Mouse (Mus musculus): ENCODE results near the gene Il22ra1. TPM values are rescaled to one million over a fixed set of nuclear protein-coding genes. Genes with fewer than 3 reads are reported as not detected.
"Not testable (repeated sequence)": the region's sequence is repeated elsewhere in the genome, so short reads cannot be mapped to it uniquely, and the experiment has no call there.

The Il22ra1 gene
- polyA plus RNA-seq, 1 experiment: not detected

DNA sequence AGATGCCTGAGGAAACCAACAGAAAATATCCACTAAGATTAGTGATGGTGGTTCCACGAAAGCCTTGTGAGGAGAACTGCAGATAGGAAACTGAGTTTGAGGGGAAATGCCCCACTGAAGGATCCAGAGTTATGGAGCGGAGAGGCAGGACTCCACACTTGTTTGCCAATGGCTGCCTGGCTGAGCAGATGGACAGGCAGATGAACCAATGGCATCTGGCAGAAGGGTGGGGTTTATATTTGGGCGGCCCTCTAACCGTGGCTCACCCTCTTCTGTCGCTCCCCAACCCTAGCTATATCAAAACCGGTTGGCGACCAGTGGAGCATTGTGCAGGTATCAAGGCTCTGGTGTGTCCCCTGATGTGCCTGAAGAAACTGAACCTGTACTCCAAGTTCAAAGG lies 29.5 kb upstream of the Il22ra1 start:
- Histone ChIP-seq H3K27ac (ENCODE audit: insufficient read depth, low read length) (no peak overlapping the region), H3K4me3 (ENCODE audit: insufficient read depth, low read length) (no peak overlapping the region), H3K4me1 (ENCODE audit: control insufficient read depth, insufficient read depth, low read length) (no peaks in the 10 kb centered on the region)
- no peak for TF ChIP-seq POLR2A (IDR thresholded peaks at IDR 0.05; ENCODE audit: low read depth, low read length)
- no peak for TF ChIP-seq CTCF (IDR thresholded peaks at IDR 0.05; ENCODE audit: borderline replicate concordance, insufficient read depth, low read length)

DNA sequence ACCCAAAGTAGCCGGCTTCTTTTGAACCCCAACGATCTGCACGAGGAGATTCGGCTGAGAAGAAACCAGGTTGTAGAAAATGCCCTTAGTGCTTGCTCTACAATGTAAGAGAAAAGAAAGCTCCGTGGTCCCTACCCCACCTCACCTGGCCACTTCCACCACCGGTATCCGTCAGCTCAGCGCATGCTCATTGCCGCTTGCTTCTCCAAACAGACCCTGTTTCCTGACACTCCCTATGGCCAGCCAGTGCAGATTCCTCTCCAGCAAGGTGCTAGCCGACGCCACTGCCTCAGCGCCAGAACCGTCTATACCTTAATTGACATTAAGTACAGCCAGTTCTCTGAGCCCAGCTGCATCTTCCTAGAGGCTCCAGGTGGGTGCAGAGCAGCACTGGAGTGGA lies 24.5 kb upstream of the Il22ra1 start:
- Histone ChIP-seq H3K4me3 (ENCODE audit: insufficient read depth, low read length) (no peak overlapping the region), H3K4me1 (ENCODE audit: control insufficient read depth, insufficient read depth, low read length) (no peaks in the 10 kb centered on the region), H3K27ac (ENCODE audit: insufficient read depth, low read length) (no peak overlapping the region)
- TF ChIP-seq CTCF (IDR thresholded peaks at IDR 0.05; ENCODE audit: borderline replicate concordance, insufficient read depth, low read length): no peak
- no peak for TF ChIP-seq POLR2A (IDR thresholded peaks at IDR 0.05; ENCODE audit: low read depth, low read length)

DNA sequence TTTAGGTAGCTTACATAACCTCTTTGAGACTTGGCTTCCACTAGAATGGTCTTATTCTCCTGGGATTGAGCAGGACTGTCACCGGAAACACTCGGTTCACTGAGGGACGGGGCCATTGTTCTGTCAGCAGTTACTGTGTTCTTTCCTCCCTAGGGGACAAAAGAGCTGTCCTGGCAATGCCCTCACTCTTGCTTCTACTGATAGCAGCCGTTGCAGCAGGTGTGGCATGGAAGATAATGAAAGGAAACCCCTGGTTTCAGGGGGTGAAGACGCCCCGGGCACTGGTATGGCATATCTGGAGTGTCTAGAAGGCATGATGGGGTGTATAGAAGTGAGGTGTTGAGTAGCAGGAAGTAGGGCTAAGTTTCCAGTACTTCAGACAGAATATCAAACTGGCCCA lies 24.0 kb upstream of the Il22ra1 start:
- TF ChIP-seq POLR2A (IDR thresholded peaks at IDR 0.05; ENCODE audit: low read depth, low read length): no peak
- no peak for TF ChIP-seq CTCF (IDR thresholded peaks at IDR 0.05; ENCODE audit: borderline replicate concordance, insufficient read depth, low read length)
- Histone ChIP-seq H3K4me3 (ENCODE audit: insufficient read depth, low read length) (no peak overlapping the region), H3K27ac (ENCODE audit: insufficient read depth, low read length) (no peak overlapping the region), H3K4me1 (ENCODE audit: control insufficient read depth, insufficient read depth, low read length) (no peaks in the 10 kb centered on the region)

DNA sequence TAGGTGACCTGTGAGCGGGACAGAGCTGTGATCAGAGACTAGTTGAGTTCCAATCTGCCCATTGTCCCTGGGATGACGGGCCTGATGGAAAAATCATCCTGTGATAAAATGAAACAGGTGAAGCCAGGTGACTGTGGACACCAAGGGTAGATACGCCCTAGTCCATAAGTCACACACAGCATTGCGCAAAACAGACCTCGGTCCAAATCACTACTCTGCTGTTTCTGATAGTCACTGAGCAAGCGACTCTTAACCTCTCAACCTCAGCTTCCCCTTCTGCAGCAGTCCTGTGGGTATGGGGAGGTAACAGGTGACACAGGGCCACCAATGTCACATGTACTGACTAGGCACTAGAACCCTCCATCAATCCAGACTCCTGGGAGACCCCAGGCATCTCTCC lies 21.9 kb upstream of the Il22ra1 start:
- TF ChIP-seq CTCF (IDR thresholded peaks at IDR 0.05; ENCODE audit: borderline replicate concordance, insufficient read depth, low read length): no peak
- no peak for TF ChIP-seq POLR2A (IDR thresholded peaks at IDR 0.05; ENCODE audit: low read depth, low read length)
- H3K4me1 ChIP-seq (ENCODE audit: control insufficient read depth, insufficient read depth, low read length): no peaks in the 10 kb centered on the region
- no peak overlapping the region for H3K4me3 ChIP-seq (ENCODE audit: insufficient read depth, low read length)
- no peak overlapping the region for H3K27ac ChIP-seq (ENCODE audit: insufficient read depth, low read length)

DNA sequence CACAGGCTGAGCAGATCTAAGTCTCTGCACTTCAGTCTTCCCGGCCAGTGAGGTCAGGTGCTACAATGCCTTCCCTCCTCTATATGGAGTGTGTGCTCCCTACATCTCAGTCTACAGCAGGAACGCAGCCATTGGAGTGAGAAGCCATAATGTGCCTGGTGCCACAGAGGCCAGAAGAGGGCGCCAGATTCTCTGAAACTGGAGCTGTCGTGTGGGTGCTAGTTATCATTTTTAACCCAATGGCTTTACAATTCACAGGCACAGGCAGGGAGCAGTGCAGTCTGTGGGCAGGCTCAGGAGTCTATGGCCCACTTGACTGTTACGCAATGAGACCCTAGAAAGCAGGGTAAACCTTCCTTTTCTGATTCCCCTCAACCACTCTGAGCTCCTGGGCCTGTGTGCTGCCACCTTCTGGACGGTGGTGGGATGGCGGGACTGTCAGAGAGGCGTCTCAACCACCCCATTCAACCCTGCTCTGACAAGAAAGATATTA lies 18.9 kb upstream of the Il22ra1 start:
- H3K4me3 ChIP-seq (ENCODE audit: insufficient read depth, low read length): no peak overlapping the region
- no peaks in the 10 kb centered on the region for H3K4me1 ChIP-seq (ENCODE audit: control insufficient read depth, insufficient read depth, low read length)
- TF ChIP-seq POLR2A (IDR thresholded peaks at IDR 0.05; ENCODE audit: low read depth, low read length) (no peak), CTCF (IDR thresholded peaks at IDR 0.05; ENCODE audit: borderline replicate concordance, insufficient read depth, low read length) (peak; percentile 87; the same call in 1 of the 2 replicates)
- no peak overlapping the region for H3K27ac ChIP-seq (ENCODE audit: insufficient read depth, low read length)

DNA sequence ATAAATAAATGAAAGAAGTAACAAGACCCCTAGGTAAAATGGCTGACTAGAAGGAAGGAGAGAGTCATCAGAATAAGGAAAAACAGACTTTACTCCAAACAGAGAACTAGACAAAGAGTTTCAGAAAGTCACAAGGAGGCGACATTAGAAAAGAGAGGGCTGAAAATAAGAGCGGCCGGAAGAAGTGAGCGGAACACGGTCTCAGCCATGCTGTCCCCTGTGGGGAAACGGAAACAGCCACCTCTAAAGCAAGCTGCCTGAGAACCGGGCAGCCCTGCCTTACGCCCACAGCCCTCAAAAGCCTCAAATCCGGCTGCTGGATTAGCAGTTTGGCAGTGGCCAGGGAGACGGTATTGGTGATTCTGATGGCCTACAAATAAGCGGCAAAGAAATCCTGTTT lies 18.4 kb upstream of the Il22ra1 start:
- Histone ChIP-seq H3K27ac (ENCODE audit: insufficient read depth, low read length) (no peak overlapping the region), H3K4me1 (ENCODE audit: control insufficient read depth, insufficient read depth, low read length) (no peaks in the 10 kb centered on the region), H3K4me3 (ENCODE audit: insufficient read depth, low read length) (no peak overlapping the region)
- TF ChIP-seq POLR2A (IDR thresholded peaks at IDR 0.05; ENCODE audit: low read depth, low read length) (no peak), CTCF (IDR thresholded peaks at IDR 0.05; ENCODE audit: borderline replicate concordance, insufficient read depth, low read length) (no peak)

DNA sequence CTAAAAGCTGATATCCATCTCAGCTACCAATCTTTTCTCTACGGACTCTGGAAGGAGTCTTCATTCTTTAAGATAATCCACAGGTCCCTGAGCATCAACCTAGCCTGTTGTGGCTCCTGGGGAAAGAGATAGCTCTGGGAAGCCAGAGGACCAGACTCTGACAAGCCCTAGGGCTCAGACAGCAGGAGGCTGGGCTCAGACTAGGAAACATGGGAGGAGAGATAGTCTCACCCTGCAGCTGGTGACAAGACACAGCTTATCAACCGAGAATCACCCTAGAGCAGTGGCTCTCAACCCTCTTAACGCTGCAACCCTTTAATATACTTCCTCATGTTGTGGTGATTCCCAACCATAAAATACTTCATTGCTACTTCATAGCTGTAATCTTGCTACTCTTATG lies 17.6 kb upstream of the Il22ra1 start:
- TF ChIP-seq POLR2A (IDR thresholded peaks at IDR 0.05; ENCODE audit: low read depth, low read length) (no peak), CTCF (IDR thresholded peaks at IDR 0.05; ENCODE audit: borderline replicate concordance, insufficient read depth, low read length) (no peak)
- Histone ChIP-seq H3K4me1 (ENCODE audit: control insufficient read depth, insufficient read depth, low read length) (no peaks in the 10 kb centered on the region), H3K27ac (ENCODE audit: insufficient read depth, low read length) (no peak overlapping the region), H3K4me3 (ENCODE audit: insufficient read depth, low read length) (no peak overlapping the region)

DNA sequence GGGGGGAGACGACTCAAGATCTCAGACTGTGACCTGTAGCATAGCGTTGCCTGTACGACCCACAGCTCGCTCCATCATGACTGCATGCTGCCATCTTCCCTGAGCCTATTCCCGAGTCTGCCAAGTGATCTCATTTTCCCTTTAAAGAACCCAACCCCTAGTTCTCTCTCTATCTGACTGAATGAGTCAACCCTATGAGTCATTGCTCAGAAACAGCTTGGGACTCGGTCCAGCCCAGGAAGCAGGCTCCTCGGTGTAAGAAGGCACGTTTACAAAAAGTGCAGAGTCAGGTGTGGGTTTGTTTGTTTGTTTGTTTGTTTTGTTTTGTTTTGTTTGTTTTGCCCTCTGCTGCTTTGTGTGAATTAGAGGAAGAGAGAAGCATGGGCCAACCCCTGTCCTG lies 13.2 kb upstream of the Il22ra1 start:
- Histone ChIP-seq H3K4me3 (ENCODE audit: insufficient read depth, low read length) (no peak overlapping the region), H3K27ac (ENCODE audit: insufficient read depth, low read length) (no peak overlapping the region), H3K4me1 (ENCODE audit: control insufficient read depth, insufficient read depth, low read length) (no peaks in the 10 kb centered on the region)
- TF ChIP-seq CTCF (IDR thresholded peaks at IDR 0.05; ENCODE audit: borderline replicate concordance, insufficient read depth, low read length) (no peak), POLR2A (IDR thresholded peaks at IDR 0.05; ENCODE audit: low read depth, low read length) (no peak)

DNA sequence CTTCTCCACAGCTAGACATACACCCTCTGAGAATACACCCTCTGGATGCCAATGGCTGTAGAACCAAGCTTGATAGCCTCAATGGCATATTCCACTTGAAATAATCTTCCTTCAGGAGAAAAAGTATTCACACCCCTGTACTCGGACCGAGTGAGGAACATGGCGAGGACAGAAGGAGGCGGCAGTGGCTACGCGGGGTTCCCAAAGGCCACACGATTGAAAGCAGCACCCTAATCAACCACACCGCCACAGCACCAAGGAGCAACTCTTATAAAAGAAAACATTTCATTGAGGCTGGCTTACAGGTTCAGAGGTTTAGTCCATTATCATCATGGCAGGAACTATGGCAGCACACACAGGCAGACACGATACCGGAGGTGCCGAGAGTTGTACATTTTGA lies 11.5 kb upstream of the Il22ra1 start:
- not testable (repeated sequence) for H3K27ac ChIP-seq (ENCODE audit: insufficient read depth, low read length); H3K4me3 ChIP-seq (ENCODE audit: insufficient read depth, low read length); H3K4me1 ChIP-seq (ENCODE audit: control insufficient read depth, insufficient read depth, low read length)

DNA sequence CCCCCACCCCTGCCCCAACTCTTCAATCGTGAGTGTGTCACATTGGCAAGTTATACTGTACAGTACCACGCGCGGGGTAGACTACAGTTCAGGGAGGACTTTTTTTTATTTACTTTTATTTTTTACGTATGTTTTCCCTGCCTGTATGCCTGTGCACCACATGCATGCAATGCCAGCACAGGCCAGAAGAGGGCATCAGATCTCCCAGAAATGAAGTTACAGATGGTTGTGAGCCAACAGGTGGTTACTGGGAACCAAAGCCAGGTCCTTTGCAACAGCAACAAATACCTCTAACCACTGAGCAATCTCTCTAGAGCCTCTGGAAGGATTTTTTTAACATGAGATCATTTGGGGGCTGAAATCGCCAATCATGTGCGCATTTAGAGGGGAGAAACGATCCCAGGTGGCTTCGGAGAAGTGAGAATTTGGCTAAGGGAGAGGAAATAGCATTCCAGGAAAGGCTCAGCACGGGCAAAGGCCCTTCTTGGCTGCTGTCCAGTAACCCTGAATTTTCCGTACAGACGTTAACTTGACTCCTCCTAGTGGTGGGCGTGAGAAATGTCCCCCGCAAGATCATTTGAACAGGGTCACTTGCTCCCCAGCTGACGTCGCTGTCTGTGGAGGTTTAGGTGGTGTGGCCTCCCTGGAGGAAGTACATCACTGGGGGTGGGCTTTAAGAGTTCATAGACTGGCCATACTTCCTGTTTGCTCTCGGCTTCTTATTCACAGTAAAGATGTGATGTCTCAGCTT lies 5.3 kb upstream of the Il22ra1 start:
- H3K27ac ChIP-seq (ENCODE audit: insufficient read depth, low read length): no peak overlapping the region
- H3K4me1 ChIP-seq (ENCODE audit: control insufficient read depth, insufficient read depth, low read length): no peaks in the 10 kb centered on the region
- peak; percentile 10; the same call in 1 of the 2 replicates for TF ChIP-seq CTCF (IDR thresholded peaks at IDR 0.05; ENCODE audit: borderline replicate concordance, insufficient read depth, low read length)
- TF ChIP-seq POLR2A (IDR thresholded peaks at IDR 0.05; ENCODE audit: low read depth, low read length): no peak
- H3K4me3 ChIP-seq (ENCODE audit: insufficient read depth, low read length): no peak overlapping the region
